Mouse (Mus musculus) bone marrow, adult 2 months (tissue): ENCODE measurements around the gene 4930503B20Rik. TPM values are rescaled to one million over a fixed set of nuclear protein-coding genes. Genes with fewer than 3 reads are reported as not detected.

Experiments used
- H3K27ac ChIP-seq: fragments of 200-500 bp; 2 replicates; pipeline ENCODE4 v1.5.1; 2012; ENCODE audit warnings: low read depth, mild to moderate bottlenecking, control low read depth, inconsistent platforms, low read length; ENCODE audit not compliant: control insufficient read depth, poor library complexity, insufficient read depth
- H3K4me1 ChIP-seq: fragments of 200-500 bp; 2 replicates; pipeline ENCODE4 v1.6.1; 2011; ENCODE audit warnings: low read length; ENCODE audit not compliant: control insufficient read depth, insufficient read depth
- H3K4me3 ChIP-seq: fragments of 200-500 bp; replicated peaks from 2 replicates; pipeline ENCODE3; 2011; ENCODE audit warnings: mild to moderate bottlenecking, low read depth, low read length, control low read depth; ENCODE audit not compliant: control insufficient read depth
- CTCF ChIP-seq: fragments of 200-500 bp; IDR thresholded peaks from 2 replicates; pipeline ENCODE4 v1.5.1; 2011; ENCODE audit warnings: low read length, control low read depth; ENCODE audit not compliant: control insufficient read depth, insufficient read depth
- POLR2A ChIP-seq: fragments of 200-500 bp; IDR thresholded peaks from 2 replicates; pipeline ENCODE4 v1.6.1; 2011; ENCODE audit warnings: low read depth, mild to moderate bottlenecking, control low read depth, low read length, borderline replicate concordance; ENCODE audit not compliant: control insufficient read depth
- WGBS: fragments of 180-500 bp; shearing (Covaris S2); methylation state at CpG from one replicate; pipeline ENCODE4 v1.1.7; 2018; 5-methylcytosine and 5-hydroxymethylcytosine counted together
- polyA plus RNA-seq: library from polyadenylated mRNA; stranded (reverse); fragments of >200 nt; gene quantifications from 2 replicates; pipeline ENCODE4 v1.2.4, GENCODE M21; 2011; ENCODE audit warnings: low replicate concordance; ENCODE audit not compliant: missing spikeins, insufficient read depth, insufficient read length

The 4930503B20Rik gene
- polyA plus RNA-seq, 1 experiment, result not detected

GRCm38 (mm10) chr3:146615496-146615895, 35.6 kb downstream of the 4930503B20Rik start, which contains the start of gene Dnase2b:
Gene Dnase2b, minus strand, starts transcription at chr3:146615596.
- no peak within 1 kb of the TSS for H3K4me3 ChIP-seq
- H3K27ac ChIP-seq, result no peak within 1 kb of the TSS
- WGBS, result 53% methylated on average over 4 of the region's 4 CpGs
- TF ChIP-seq CTCF, result no peak
- no peak for TF ChIP-seq POLR2A
- no peaks in the 10 kb centered on the region; the same call in 1 of the 2 replicates for H3K4me1 ChIP-seq

- no peak overlapping the region for H3K4me3 ChIP-seq
- H3K4me1 ChIP-seq, result no peaks in the 10 kb centered on the region; the same call in 1 of the 2 replicates
- WGBS, result 51% methylated on average over 4 of the region's 4 CpGs
- H3K27ac ChIP-seq, result no peak overlapping the region
- TF ChIP-seq POLR2A (no peak), CTCF (no peak)
Observed at GRCm38 (mm10) chr3:146611821-146612220, 39.3 kb downstream of the 4930503B20Rik start.

DNA sequence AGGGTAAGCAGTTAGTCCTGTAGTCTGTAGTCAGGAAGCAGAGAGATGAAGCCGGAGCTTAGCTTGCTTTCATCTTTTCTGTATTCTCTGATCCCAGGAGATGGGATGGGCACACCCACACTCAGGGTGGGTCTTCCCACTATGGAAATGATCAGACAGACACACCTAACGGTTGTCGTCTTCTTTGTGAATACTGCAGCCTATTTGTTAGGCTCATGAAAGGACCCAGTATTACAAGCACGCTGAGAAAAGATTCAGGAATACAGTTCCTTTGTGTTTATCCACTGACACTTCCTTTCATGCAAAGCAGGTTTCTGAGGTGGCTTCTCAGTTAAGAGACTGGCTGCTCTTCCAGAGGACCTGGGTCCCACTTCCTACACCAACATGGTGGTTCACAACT, 39.9 kb downstream of the 4930503B20Rik start:
- TF ChIP-seq POLR2A, result no peak
- Histone ChIP-seq H3K4me3 (no peak overlapping the region), H3K4me1 (no peaks in the 10 kb centered on the region), H3K27ac (no peak overlapping the region)
- 85% methylated on average over 4 of the region's 4 CpGs for WGBS

DNA sequence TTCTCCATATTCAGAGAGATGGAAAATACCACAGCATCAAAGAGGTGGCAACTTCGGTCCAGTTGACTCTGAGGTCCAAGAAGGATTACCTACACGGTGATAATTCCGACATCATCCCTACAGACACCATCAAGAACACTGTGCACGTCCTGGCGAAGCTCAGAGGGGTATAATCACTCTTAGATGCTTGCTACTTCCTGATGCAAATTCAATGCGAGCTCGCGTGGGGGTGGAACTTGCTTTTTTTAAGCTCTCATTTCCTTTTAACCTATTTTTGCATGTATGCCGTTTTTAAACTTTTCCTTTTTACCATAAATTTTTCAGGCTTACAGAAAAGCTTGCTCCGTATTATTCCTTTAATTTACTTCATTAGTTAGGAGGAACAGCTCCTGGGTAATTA, 40.8 kb downstream of the 4930503B20Rik start:
- TF ChIP-seq POLR2A, result no peak
- no peak for TF ChIP-seq CTCF
- no peaks in the 10 kb centered on the region for H3K4me1 ChIP-seq
- no peak overlapping the region for H3K4me3 ChIP-seq
- WGBS, result 38% methylated on average over 10 of the region's 10 CpGs
- H3K27ac ChIP-seq, result no peak overlapping the region

DNA sequence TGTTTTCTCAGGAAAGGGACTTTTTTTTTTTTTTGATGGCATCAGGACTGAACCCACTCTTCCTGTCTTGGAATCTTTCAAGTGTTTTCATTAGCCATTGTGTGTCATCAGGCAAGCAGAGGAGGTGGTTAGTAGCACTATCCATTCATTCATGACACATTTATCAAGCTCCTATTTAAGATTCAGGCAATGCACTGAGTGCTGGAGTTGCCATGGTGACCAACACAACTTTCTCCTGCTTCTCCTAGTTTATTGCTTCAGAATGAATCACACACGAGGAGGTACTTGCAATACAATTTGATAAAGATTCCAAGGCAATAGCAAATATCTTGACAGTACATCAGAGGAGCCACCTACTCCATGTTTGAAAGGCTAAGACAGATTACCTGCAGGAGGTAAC, 43.7 kb downstream of the 4930503B20Rik start:
- no peaks in the 10 kb centered on the region for H3K4me1 ChIP-seq
- H3K27ac ChIP-seq, result no peak overlapping the region
- TF ChIP-seq CTCF (no peak), POLR2A (no peak)
- 34% methylated on average over 1 of the region's 1 CpGs for WGBS
- H3K4me3 ChIP-seq, result no peak overlapping the region

GRCm38 (mm10) chr3:146604647-146605046, 46.5 kb downstream of the 4930503B20Rik start:
- 83% methylated on average over 9 of the region's 9 CpGs for WGBS
- TF ChIP-seq POLR2A (no peak), CTCF (no peak)
- H3K4me3 ChIP-seq, result no peak overlapping the region
- no peaks in the 10 kb centered on the region for H3K4me1 ChIP-seq
- H3K27ac ChIP-seq, result no peak overlapping the region

- Histone ChIP-seq H3K4me1 (no peaks in the 10 kb centered on the region), H3K4me3 (no peak overlapping the region)
- TF ChIP-seq POLR2A, result no peak
- TF ChIP-seq CTCF, result no peak
Observed at GRCm38 (mm10) chr3:146602531-146602930, 48.6 kb downstream of the 4930503B20Rik start.

GRCm38 (mm10) chr3:146601205-146601604, 49.9 kb downstream of the 4930503B20Rik start:
- no peak for TF ChIP-seq CTCF
- no peak for TF ChIP-seq POLR2A
- H3K4me3 ChIP-seq, result no peak overlapping the region
- no peaks in the 10 kb centered on the region for H3K4me1 ChIP-seq
- no peak overlapping the region for H3K27ac ChIP-seq
- 83% methylated on average over 2 of the region's 2 CpGs for WGBS

More at GRCm38 (mm10) chr3:146602531-146602930, 48.6 kb downstream of the 4930503B20Rik start:
- whole genome bisulfite sequencing, result 80% methylated on average over 3 of the region's 3 CpGs
- no peak overlapping the region for H3K27ac ChIP-seq

DNA sequence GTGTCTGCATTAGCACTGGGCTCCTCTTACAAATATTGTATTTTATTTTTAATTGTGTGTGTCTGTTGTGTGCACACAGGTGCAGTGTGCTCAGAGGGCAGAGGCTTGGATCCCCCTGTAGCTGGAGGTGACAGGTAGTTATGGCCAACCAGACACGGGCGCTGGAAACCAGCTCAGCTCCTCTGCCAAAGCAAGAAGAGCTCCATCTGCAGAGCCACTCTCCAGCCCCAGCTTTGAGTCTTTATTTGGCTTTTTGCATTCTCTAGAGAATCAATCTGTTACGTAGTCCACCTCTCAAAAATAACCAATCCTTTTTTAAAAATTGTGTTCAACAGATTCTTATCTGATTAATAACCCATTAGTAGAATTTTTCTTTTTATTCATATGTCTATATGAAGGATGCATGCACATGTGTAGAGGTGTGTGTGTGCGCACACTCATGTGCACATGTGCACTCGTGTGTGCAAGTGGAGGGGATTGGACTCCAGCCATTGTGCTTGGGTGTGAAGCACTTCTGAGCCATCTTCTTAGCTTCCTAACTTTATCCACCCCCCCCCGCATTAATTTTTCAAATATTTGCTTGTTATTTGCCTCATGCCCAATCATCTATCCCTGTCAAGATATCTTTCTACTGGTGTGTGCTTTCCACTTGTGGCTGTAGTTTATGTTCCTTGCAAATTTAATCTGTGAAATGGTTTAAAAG, 51.8 kb downstream of the 4930503B20Rik start:
- TF ChIP-seq POLR2A (no peak), CTCF (no peak)
- H3K27ac ChIP-seq, result no peak overlapping the region
- H3K4me3 ChIP-seq, result no peak overlapping the region
- 78% methylated on average over 6 of the region's 6 CpGs for WGBS
- no peaks in the 10 kb centered on the region for H3K4me1 ChIP-seq
